Mouse (Mus musculus): ENCODE data around the gene Masp1. TPM values are rescaled to one million over a fixed set of nuclear protein-coding genes. Genes with fewer than 3 reads are reported as not detected.

The Masp1 gene
- polyA plus RNA-seq, 2 experiments = 7.2 to 9.5 TPM

DNA sequence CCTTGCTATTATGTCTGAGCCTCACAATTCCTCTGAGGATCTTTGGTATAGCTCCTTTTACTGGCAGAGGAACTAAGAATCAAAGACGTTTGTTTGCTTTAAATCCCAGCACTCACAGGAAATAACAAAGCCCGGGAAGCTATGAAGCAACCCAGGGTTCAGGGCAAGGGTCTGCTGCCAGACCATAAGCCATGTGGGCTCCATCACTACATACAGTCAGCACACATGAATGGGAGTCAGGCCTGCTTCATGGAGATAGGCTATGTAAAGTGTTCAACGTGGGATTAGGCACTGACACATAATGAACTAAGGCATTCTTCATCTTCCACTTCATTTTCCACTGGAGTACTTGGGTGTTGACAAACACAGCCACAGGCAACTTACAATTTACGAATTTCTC is 20.4 kb upstream of the Masp1 start:
- Histone ChIP-seq H3K4me1 (ENCODE audit: control insufficient read depth, insufficient read depth, low read length) (peaks cover 4% of the 10 kb centered on the region), H3K9ac (ENCODE audit: low read depth, low read length, severe bottlenecking) (no peak overlapping the region), H3K27me3 (ENCODE audit: control insufficient read depth, insufficient read depth, low read length) (no peaks in the 10 kb centered on the region), H3K27ac (replicated peaks; ENCODE audit: low read depth, low read length) (no peak overlapping the region), H3K4me3 (replicated peaks; ENCODE audit: low read length) (no peak overlapping the region), H3K4me2 (replicated peaks; ENCODE audit: low read depth, low read length, severe bottlenecking) (no peak overlapping the region), H3K9me3 (ENCODE audit: control insufficient read depth, low read length) (no peaks in the 10 kb centered on the region), H3K36me3 (ENCODE audit: control insufficient read depth, insufficient read depth, low read length) (no peaks in the 10 kb centered on the region)
- ATAC-seq (ENCODE audit: low FRiP score, low read depth) (no peak), DNase-seq (ENCODE audit: low spot score) (no peak)
- WGBS = 35% methylated on average over 4 of the region's 4 CpGs
- no peak for TF ChIP-seq POLR2A (IDR thresholded peaks at IDR 0.05; ENCODE audit: borderline replicate concordance, extremely low read depth, insufficient read depth, insufficient read length)

DNA sequence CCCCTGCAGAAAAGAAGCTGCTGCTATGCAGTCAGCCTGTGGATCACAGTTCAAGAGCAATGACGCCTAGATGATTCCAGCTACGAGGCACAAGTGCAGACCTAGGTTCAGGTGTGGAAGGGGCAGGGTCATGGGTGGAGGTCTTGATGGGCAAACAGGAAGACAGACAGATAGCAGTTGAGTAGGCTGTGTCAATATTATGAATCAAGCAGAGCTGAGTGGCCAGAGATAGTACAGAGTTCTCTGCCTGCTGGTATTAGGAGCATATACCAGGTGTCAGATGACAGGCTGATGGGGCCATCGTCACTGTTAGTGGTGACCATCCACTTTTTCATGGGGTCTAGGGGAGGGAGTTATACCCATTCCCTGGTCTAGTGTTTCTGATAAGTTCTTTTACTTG is 13.1 kb upstream of the Masp1 start:
- no peak overlapping the region for H3K27ac ChIP-seq (replicated peaks; ENCODE audit: low read depth, low read length)
- WGBS = 86% methylated on average over 3 of the region's 3 CpGs
- H3K4me2 ChIP-seq (replicated peaks; ENCODE audit: low read depth, low read length, severe bottlenecking) = no peak overlapping the region
- H3K9me3 ChIP-seq (ENCODE audit: control insufficient read depth, low read length) = no peaks in the 10 kb centered on the region
- no peak for DNase-seq (ENCODE audit: low spot score)
- no peak for TF ChIP-seq POLR2A (IDR thresholded peaks at IDR 0.05; ENCODE audit: borderline replicate concordance, extremely low read depth, insufficient read depth, insufficient read length)
- no peaks in the 10 kb centered on the region for H3K36me3 ChIP-seq (ENCODE audit: control insufficient read depth, insufficient read depth, low read length)
- no peak overlapping the region for H3K4me3 ChIP-seq (replicated peaks; ENCODE audit: low read length)
- H3K27me3 ChIP-seq (ENCODE audit: control insufficient read depth, insufficient read depth, low read length) = no peaks in the 10 kb centered on the region
- no peak for ATAC-seq (ENCODE audit: low FRiP score, low read depth)
- no peaks in the 10 kb centered on the region for H3K4me1 ChIP-seq (ENCODE audit: control insufficient read depth, insufficient read depth, low read length)
- no peak overlapping the region for H3K9ac ChIP-seq (ENCODE audit: low read depth, low read length, severe bottlenecking)

DNA sequence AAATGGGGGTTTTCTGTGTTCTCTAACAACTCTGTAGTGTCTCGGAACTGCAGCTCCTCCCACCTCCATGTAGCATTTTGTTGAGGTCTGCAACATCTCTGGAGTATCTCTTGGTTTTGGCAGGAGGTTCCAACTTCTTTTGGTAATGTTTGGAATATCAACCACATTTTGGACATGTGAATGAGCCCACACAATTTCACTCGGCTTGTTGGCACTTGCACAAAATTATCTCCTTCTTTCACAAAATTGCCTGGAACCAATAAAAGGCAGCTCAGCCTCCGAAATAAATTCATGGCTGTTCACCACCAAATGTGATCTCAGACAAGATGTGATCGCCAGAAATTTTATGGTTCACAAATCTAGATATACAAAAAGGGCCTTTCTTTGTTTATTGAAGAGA is 8.6 kb upstream of the Masp1 start:
- Histone ChIP-seq H3K4me3 (replicated peaks; ENCODE audit: low read length) (no peak overlapping the region), H3K36me3 (ENCODE audit: control insufficient read depth, insufficient read depth, low read length) (no peaks in the 10 kb centered on the region), H3K4me1 (ENCODE audit: control insufficient read depth, insufficient read depth, low read length) (no peaks in the 10 kb centered on the region), H3K27me3 (ENCODE audit: control insufficient read depth, insufficient read depth, low read length) (no peaks in the 10 kb centered on the region), H3K9ac (ENCODE audit: low read depth, low read length, severe bottlenecking) (no peak overlapping the region), H3K4me2 (replicated peaks; ENCODE audit: low read depth, low read length, severe bottlenecking) (no peak overlapping the region), H3K9me3 (ENCODE audit: control insufficient read depth, low read length) (no peaks in the 10 kb centered on the region), H3K27ac (replicated peaks; ENCODE audit: low read depth, low read length) (no peak overlapping the region)
- ATAC-seq (ENCODE audit: low FRiP score, low read depth) = no peak
- 66% methylated on average over 4 of the region's 4 CpGs for WGBS
- no peak for TF ChIP-seq POLR2A (IDR thresholded peaks at IDR 0.05; ENCODE audit: borderline replicate concordance, extremely low read depth, insufficient read depth, insufficient read length)
- DNase-seq (ENCODE audit: low spot score) = no peak

DNA sequence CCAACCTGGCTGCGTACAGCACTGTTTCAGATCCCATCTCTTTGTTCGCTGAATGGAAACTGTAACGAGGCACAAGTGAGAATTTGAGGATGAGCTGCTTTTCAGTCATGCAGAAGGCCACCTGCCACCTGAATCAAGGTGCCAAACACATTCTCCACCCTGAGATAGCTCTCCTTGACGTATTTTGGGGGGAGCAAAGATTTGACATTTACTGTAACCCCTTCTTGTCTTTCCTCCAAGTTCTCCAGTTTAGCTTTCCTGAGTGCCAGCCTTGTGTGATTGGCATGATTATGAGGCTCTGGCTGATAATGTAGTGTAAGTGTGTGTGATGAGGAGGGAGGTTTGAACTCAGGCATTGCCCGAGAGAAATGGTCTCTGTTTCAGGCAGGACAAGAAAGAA is 1.5 kb upstream of the Masp1 start:
- no peak overlapping the region for H3K9ac ChIP-seq (ENCODE audit: low read depth, low read length, severe bottlenecking)
- H3K27me3 ChIP-seq (ENCODE audit: control insufficient read depth, insufficient read depth, low read length) = no peaks in the 10 kb centered on the region
- H3K9me3 ChIP-seq (ENCODE audit: control insufficient read depth, low read length) = no peaks in the 10 kb centered on the region
- peaks cover 43% of the 10 kb centered on the region for H3K4me1 ChIP-seq (ENCODE audit: control insufficient read depth, insufficient read depth, low read length)
- DNase-seq (ENCODE audit: low spot score) = no peak
- TF ChIP-seq POLR2A (IDR thresholded peaks at IDR 0.05; ENCODE audit: borderline replicate concordance, extremely low read depth, insufficient read depth, insufficient read length) = no peak
- no peak overlapping the region for H3K4me2 ChIP-seq (replicated peaks; ENCODE audit: low read depth, low read length, severe bottlenecking)
- no peak for ATAC-seq (ENCODE audit: low FRiP score, low read depth)
- H3K4me3 ChIP-seq (replicated peaks; ENCODE audit: low read length) = no peak overlapping the region
- WGBS = 76% methylated on average over 5 of the region's 5 CpGs
- H3K36me3 ChIP-seq (ENCODE audit: control insufficient read depth, insufficient read depth, low read length) = no peaks in the 10 kb centered on the region
- no peak overlapping the region for H3K27ac ChIP-seq (replicated peaks; ENCODE audit: low read depth, low read length)

DNA sequence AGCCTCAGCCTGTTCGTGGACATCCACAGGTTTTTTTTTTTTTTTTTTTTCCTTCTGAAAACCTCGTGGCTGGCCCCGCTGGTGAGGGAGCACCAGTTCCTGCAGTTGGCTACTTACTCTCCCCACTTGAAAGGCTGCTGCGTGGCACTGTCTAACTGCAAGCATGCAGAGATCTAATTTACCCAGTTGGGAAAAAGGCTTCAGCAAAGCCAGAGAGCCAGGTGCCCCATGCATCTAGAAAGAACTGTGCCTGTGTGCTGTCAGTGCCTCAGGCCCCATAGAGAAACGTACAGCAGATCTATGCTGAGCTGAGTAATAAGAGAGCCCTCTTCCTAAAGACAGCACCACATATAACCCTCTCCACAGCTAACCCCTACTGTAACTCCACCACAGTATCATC is 477 bp upstream of the Masp1 start:
- H3K4me2 ChIP-seq (replicated peaks; ENCODE audit: low read depth, low read length, severe bottlenecking) = peak overlapping the region; percentile 54; the same call in 1 of the 2 replicates
- H3K27ac ChIP-seq (replicated peaks; ENCODE audit: low read depth, low read length) = no peak overlapping the region; the same call in 1 of the 2 replicates
- DNase-seq (ENCODE audit: low spot score) = no peak
- no peak for TF ChIP-seq POLR2A (IDR thresholded peaks at IDR 0.05; ENCODE audit: borderline replicate concordance, extremely low read depth, insufficient read depth, insufficient read length)
- WGBS = 9% methylated on average over 5 of the region's 5 CpGs
- no peaks in the 10 kb centered on the region for H3K9me3 ChIP-seq (ENCODE audit: control insufficient read depth, low read length)
- no peak for ATAC-seq (ENCODE audit: low FRiP score, low read depth)
- no peaks in the 10 kb centered on the region for H3K36me3 ChIP-seq (ENCODE audit: control insufficient read depth, insufficient read depth, low read length)
- H3K9ac ChIP-seq (ENCODE audit: low read depth, low read length, severe bottlenecking) = no peak overlapping the region
- H3K4me3 ChIP-seq (replicated peaks; ENCODE audit: low read length) = no peak overlapping the region
- peaks cover 47% of the 10 kb centered on the region for H3K4me1 ChIP-seq (ENCODE audit: control insufficient read depth, insufficient read depth, low read length)
- no peaks in the 10 kb centered on the region for H3K27me3 ChIP-seq (ENCODE audit: control insufficient read depth, insufficient read depth, low read length)

DNA sequence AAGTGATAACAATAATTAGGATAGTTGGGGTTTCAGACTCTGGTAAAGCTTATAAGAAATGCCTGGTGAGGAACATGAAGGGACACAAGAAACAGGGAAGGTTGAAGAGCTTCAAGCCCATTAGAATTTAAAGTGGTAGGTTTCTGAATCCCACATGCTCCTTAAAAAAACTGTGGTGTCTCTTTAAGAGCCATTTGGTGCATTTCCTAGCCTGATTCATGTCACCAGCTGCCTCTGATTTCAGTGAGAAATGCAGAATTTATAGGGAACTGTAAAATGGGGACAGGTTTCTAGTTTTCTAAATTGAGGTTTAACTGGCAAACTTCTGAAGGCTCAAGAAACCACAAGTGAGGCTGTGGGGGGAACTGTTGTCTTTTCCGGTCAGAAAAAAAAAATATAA is 844 bp downstream of the Masp1 start:
- DNase-seq (ENCODE audit: low spot score) (no peak), ATAC-seq (ENCODE audit: low FRiP score, low read depth) (no peak)
- Histone ChIP-seq H3K4me2 (replicated peaks; ENCODE audit: low read depth, low read length, severe bottlenecking) (peak overlapping the region; percentile 54), H3K27me3 (ENCODE audit: control insufficient read depth, insufficient read depth, low read length) (no peaks in the 10 kb centered on the region), H3K27ac (replicated peaks; ENCODE audit: low read depth, low read length) (0 out of 2 replicates have a peak overlapping the region, but pooled peaks have one; percentile 40), H3K36me3 (ENCODE audit: control insufficient read depth, insufficient read depth, low read length) (no peaks in the 10 kb centered on the region), H3K4me3 (replicated peaks; ENCODE audit: low read length) (peak overlapping the region; percentile 29), H3K4me1 (ENCODE audit: control insufficient read depth, insufficient read depth, low read length) (peaks cover 52% of the 10 kb centered on the region), H3K9me3 (ENCODE audit: control insufficient read depth, low read length) (no peaks in the 10 kb centered on the region), H3K9ac (ENCODE audit: low read depth, low read length, severe bottlenecking) (no peak overlapping the region)
- WGBS = 0% methylated on average over 1 of the region's 1 CpGs
- TF ChIP-seq POLR2A (IDR thresholded peaks at IDR 0.05; ENCODE audit: borderline replicate concordance, extremely low read depth, insufficient read depth, insufficient read length) = no peak
